Mouse (Mus musculus) stomach, postnatal 0 days (tissue): ENCODE results near the gene Cdk7.

Source experiments
- CTCF ChIP-seq: IDR thresholded peaks from 2 replicates; pipeline ENCODE4 v1.5.1; 2016; ENCODE audit warnings: antibody characterized with exemption, low read depth, mild to moderate bottlenecking, moderate library complexity
- EP300 ChIP-seq: optimal IDR thresholded peaks from 2 replicates; pipeline ENCODE3; 2016; ENCODE audit warnings: antibody characterized with exemption

DNA sequence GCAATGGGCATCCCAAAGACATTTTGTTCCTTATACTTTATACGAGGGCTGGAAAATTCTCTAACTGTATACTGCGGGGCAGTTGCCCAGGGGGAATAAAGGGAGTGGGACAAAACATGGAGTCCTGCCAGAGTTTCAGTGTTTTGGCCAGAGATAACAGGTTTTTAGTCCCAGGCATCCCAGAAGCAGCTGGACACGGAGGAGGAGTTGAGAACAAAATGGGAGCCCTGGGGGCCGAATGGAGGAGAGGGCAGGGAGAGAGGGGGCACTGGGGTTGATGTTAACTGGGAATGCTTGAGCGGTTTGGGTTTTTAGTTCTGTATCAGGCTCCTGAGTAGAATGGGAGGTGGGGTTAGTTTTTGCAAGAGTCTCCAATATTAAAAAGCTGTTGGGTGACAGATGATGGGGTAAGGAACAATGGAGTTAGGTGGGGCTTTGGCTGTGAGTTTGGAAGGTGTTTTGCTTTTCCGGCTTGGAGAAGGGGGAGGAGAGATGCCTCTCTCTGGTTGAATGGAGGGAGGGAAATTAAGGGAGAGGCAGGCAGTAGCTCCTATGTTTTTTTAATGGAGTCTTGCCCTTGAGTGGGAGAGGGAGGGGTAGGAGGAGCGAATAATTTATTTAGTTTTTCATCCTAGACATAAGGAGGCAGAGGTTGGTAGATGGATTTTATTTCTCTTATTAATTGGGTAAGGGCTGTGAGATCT, 6.5 kb downstream of the Cdk7 start:
- TF ChIP-seq CTCF (no peak), EP300 (no peak)
